Mouse (Mus musculus): ENCODE measurements around the gene Dcun1d2. TPM values are rescaled to one million over a fixed set of nuclear protein-coding genes. Genes with fewer than 3 reads are reported as not detected.
A peak's percentile ranks its signal among the peaks of the same experiment; 100 is the strongest.

The Dcun1d2 gene
- polyA plus RNA-seq, 1 experiment from 2014 or later, result 33.4 TPM

DNA sequence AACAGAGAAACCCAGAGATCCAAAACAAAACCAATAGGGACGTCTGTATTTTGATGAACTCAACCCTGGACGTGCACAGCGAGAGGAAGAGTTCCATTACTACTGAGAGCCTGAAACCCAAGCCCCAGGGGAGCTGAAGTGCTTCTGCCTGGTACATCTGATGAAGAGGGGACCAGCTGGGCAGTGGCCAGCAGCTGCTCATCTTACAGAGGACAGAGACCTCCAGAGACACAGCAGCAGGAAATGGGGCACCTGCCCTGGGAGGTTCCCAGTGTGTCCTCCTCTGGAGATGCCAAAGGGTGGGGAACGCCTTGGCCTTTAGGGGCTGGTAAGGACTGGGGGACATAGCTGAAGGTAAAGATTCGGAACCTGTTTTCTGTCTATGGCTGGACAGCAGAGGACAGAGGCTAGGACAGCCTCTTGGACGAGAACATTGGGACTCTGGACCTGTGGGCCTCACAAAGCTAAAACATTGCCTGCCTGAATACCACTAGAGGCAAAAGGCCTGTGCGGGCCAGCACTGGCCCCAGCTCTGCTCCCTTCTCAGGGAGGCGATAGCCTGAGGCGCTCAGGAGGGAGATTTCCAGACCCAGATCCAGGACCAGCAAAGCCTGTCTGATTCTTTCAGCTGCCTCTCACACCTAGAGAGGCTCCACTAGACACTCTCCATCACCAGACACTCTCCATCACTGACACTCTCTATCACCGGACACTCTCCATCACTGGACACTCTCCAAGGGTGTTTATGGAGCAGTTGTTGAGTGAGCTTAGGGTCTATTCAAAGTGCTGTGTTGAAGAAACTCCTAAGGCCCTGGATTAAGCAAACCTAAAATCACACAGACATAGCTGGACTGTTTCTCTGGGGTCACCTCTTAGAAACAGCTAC, 44.7 kb downstream of the Dcun1d2 start:
- no peak for DNase-seq (ENCODE audit: low spot score)
- no peak for ATAC-seq
- 82% methylated on average over 10 of the region's 10 CpGs for WGBS

DNA sequence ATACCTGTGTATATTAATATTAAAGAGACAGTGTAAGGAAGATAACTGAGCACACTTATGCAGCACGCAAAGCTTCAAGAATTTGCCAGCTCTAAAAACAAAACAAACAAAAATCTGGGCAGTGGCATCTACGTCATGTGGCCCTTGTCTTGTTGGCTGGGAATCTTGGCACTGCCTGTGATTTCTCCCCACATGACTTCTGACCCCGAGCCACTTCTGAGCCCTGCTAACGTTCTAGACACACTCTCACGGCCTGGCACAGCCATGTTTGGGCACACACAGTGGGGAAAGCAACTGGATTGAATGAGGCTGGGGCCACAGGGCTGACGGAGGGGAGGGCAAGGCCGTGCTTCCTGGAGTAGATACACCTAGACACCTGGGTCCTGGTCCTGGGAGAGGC, 47.2 kb downstream of the Dcun1d2 start:
- Histone ChIP-seq H3K27ac (ENCODE audit: low read depth, low read length) (no peak overlapping the region), H3K36me3 (ENCODE audit: control insufficient read depth, insufficient read depth, low read length) (no peaks in the 10 kb centered on the region), H3K4me1 (ENCODE audit: control insufficient read depth, insufficient read depth, low read length) (no peaks in the 10 kb centered on the region), H3K9ac (ENCODE audit: low read length) (no peak overlapping the region), H3K4me2 (ENCODE audit: low read length) (no peak overlapping the region), H3K27me3 (replicated peaks; ENCODE audit: control insufficient read depth, insufficient read depth, low read length) (no peaks in the 10 kb centered on the region), H3K4me3 (ENCODE audit: low read depth, low read length) (no peak overlapping the region), H3K9me3 (replicated peaks; ENCODE audit: control insufficient read depth, low read length) (no peaks in the 10 kb centered on the region)
- WGBS, result 86% methylated on average over 7 of the region's 7 CpGs
- DNase-seq (ENCODE audit: low spot score), result no peak
- no peak for ATAC-seq

More for the DNA sequence above, 44.7 kb downstream of the Dcun1d2 start:
- no peak overlapping the region for H3K9ac ChIP-seq (ENCODE audit: low read length)
- H3K27me3 ChIP-seq (replicated peaks; ENCODE audit: control insufficient read depth, insufficient read depth, low read length), result no peaks in the 10 kb centered on the region
- no peak overlapping the region for H3K4me2 ChIP-seq (ENCODE audit: low read length)
- H3K36me3 ChIP-seq (ENCODE audit: control insufficient read depth, insufficient read depth, low read length), result no peaks in the 10 kb centered on the region
- no peak overlapping the region for H3K27ac ChIP-seq (ENCODE audit: low read depth, low read length)
- no peak overlapping the region for H3K4me3 ChIP-seq (ENCODE audit: low read depth, low read length)
- H3K4me1 ChIP-seq (ENCODE audit: control insufficient read depth, insufficient read depth, low read length), result no peaks in the 10 kb centered on the region
- no peaks in the 10 kb centered on the region for H3K9me3 ChIP-seq (replicated peaks; ENCODE audit: control insufficient read depth, low read length)

DNA sequence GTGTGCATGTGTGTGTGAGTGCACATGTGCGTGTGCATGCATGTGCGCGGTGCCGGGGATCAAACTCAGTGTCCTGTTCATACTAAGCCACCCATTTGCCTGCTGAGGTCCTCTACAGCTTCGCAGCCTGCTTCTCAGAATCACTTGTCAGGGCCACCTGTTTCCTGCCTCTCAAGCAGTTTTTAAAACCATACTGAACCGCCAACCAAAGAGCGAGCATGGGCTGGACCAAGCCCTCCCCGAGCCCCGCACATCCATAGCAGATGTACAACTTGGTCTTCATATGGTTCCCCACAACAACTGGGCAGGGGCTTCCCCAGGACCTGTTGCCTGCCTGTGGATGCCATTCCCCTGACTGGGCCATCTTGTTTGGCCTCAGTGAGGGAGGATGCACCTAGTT, 47.9 kb downstream of the Dcun1d2 start:
- Histone ChIP-seq H3K9me3 (replicated peaks; ENCODE audit: control insufficient read depth, low read length) (no peaks in the 10 kb centered on the region), H3K4me1 (ENCODE audit: control insufficient read depth, insufficient read depth, low read length) (no peaks in the 10 kb centered on the region), H3K9ac (ENCODE audit: low read length) (no peak overlapping the region), H3K27me3 (replicated peaks; ENCODE audit: control insufficient read depth, insufficient read depth, low read length) (no peaks in the 10 kb centered on the region), H3K4me3 (ENCODE audit: low read depth, low read length) (no peak overlapping the region), H3K4me2 (ENCODE audit: low read length) (no peak overlapping the region), H3K36me3 (ENCODE audit: control insufficient read depth, insufficient read depth, low read length) (no peaks in the 10 kb centered on the region), H3K27ac (ENCODE audit: low read depth, low read length) (no peak overlapping the region)
- DNase-seq (ENCODE audit: low spot score), result no peak
- no peak for ATAC-seq
- 95% methylated on average over 9 of the region's 9 CpGs for WGBS

DNA sequence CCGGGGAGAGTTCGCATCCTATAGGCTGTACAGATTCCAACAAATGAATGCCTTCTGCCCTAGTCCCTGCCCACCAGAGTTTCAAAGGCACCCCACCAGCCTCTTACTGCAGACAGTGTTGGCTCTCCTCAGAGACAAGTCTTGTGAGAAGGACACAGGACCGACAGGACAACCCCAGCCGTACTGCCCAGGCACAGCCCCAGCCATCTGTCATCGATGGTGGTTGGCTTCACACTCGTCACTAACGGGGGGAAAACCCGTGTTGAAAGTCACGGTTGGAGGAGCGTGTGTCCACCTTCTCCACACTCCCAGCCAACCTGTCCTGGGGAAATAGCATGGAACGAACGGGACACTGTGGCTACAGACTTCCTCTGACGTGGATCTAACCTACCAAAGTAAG, 53.1 kb downstream of the Dcun1d2 start:
- Histone ChIP-seq H3K4me3 (ENCODE audit: low read depth, low read length) (no peak overlapping the region), H3K27me3 (replicated peaks; ENCODE audit: control insufficient read depth, insufficient read depth, low read length) (no peaks in the 10 kb centered on the region), H3K27ac (ENCODE audit: low read depth, low read length) (no peak overlapping the region), H3K36me3 (ENCODE audit: control insufficient read depth, insufficient read depth, low read length) (no peaks in the 10 kb centered on the region), H3K9me3 (replicated peaks; ENCODE audit: control insufficient read depth, low read length) (no peaks in the 10 kb centered on the region), H3K4me1 (ENCODE audit: control insufficient read depth, insufficient read depth, low read length) (no peaks in the 10 kb centered on the region), H3K4me2 (ENCODE audit: low read length) (no peak overlapping the region), H3K9ac (ENCODE audit: low read length) (no peak overlapping the region)
- DNase-seq (ENCODE audit: low spot score) (no peak), ATAC-seq (no peak)
- 92% methylated on average over 13 of the region's 13 CpGs for WGBS

DNA sequence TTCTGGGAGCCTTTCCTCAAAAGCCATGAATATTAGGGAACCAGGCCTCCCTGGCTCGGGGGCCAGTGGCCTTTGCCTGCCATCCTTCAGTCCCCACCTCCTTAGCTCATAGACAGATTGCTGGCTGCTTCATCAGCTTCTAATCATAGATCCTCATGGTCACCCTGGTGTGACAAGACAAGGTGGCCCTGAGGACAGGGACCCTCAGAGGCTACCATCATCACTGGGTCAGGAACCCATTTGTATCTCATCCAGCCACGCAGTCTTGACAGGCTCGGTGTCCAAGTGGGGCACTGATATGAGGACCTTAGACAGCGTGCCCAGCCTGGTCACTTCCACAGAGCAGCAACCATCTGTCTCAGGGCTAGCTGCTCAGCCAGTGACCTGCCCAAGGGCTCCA, 57.5 kb downstream of the Dcun1d2 start:
- H3K36me3 ChIP-seq (ENCODE audit: control insufficient read depth, insufficient read depth, low read length), result no peaks in the 10 kb centered on the region
- no peak overlapping the region for H3K27ac ChIP-seq (ENCODE audit: low read depth, low read length)
- no peak for ATAC-seq
- H3K9me3 ChIP-seq (replicated peaks; ENCODE audit: control insufficient read depth, low read length), result no peaks in the 10 kb centered on the region
- no peak overlapping the region for H3K4me3 ChIP-seq (ENCODE audit: low read depth, low read length)
- WGBS, result 86% methylated on average over 4 of the region's 4 CpGs
- H3K4me2 ChIP-seq (ENCODE audit: low read length), result no peak overlapping the region
- no peaks in the 10 kb centered on the region for H3K27me3 ChIP-seq (replicated peaks; ENCODE audit: control insufficient read depth, insufficient read depth, low read length)
- no peak for DNase-seq (ENCODE audit: low spot score)
- no peaks in the 10 kb centered on the region for H3K4me1 ChIP-seq (ENCODE audit: control insufficient read depth, insufficient read depth, low read length)
- no peak overlapping the region for H3K9ac ChIP-seq (ENCODE audit: low read length)

DNA sequence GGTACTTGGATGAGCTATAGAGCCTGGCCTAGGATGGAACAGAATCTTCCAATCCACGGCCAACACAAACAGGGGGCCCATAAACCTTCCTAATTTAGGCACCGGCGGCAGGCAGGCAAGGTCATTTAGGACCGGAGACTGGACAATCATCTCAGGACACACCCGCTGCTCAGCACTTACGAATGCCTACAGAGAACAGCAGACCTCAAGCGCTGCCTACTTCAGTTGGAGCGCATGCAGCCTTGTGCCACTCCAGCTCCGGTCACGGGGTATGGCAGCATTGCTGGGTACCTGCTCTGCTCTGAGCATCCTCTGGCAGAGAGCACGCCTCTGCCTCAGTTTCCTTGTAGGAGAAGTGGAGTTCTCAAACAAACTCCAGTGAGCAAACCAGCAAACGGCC, 58.1 kb downstream of the Dcun1d2 start:
- 88% methylated on average over 12 of the region's 12 CpGs for WGBS
- no peak overlapping the region for H3K4me3 ChIP-seq (ENCODE audit: low read depth, low read length)
- no peaks in the 10 kb centered on the region for H3K36me3 ChIP-seq (ENCODE audit: control insufficient read depth, insufficient read depth, low read length)
- no peaks in the 10 kb centered on the region for H3K9me3 ChIP-seq (replicated peaks; ENCODE audit: control insufficient read depth, low read length)
- H3K27me3 ChIP-seq (replicated peaks; ENCODE audit: control insufficient read depth, insufficient read depth, low read length), result no peaks in the 10 kb centered on the region
- no peak overlapping the region for H3K27ac ChIP-seq (ENCODE audit: low read depth, low read length)
- DNase-seq (ENCODE audit: low spot score) (no peak), ATAC-seq (no peak)
- H3K4me1 ChIP-seq (ENCODE audit: control insufficient read depth, insufficient read depth, low read length), result no peaks in the 10 kb centered on the region
- H3K9ac ChIP-seq (ENCODE audit: low read length), result no peak overlapping the region
- no peak overlapping the region for H3K4me2 ChIP-seq (ENCODE audit: low read length)

DNA sequence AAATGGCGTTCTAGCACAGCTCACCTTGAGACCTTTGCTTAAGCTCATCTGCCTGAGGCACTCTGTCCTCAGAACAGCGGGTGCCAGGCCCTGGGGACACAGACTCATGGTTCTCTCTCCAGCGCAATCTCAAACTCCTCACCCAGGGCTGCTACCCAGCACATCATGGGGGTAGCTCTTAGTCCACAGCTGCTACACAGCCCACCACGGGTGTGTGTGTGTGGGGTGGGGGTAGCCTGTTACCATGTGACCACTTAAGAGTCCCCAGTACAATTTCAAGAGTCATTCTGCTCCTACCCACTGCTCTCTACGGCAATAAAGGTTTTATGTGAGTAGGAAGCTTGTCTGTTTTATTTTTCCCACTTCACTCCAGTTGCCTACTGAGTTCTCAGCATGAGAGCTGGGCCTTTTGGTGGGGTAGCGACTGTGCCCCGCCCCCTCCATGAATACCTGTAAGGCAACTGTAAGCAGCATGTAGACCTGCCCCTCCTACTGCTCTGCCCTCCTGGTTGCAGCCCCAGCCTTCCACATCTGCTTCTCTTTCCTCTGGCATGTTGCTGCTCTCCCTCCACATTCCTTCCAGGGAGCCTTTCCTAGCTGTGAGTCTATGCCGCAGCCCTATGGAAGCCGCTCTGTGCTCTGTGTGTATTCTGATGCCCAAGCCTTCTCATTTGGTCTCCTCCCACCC, 58.9 kb downstream of the Dcun1d2 start:
- ATAC-seq, result no peak
- Histone ChIP-seq H3K27me3 (replicated peaks; ENCODE audit: control insufficient read depth, insufficient read depth, low read length) (no peaks in the 10 kb centered on the region), H3K4me1 (ENCODE audit: control insufficient read depth, insufficient read depth, low read length) (no peaks in the 10 kb centered on the region), H3K4me3 (ENCODE audit: low read depth, low read length) (no peak overlapping the region), H3K36me3 (ENCODE audit: control insufficient read depth, insufficient read depth, low read length) (no peaks in the 10 kb centered on the region), H3K9ac (ENCODE audit: low read length) (no peak overlapping the region), H3K27ac (ENCODE audit: low read depth, low read length) (no peak overlapping the region), H3K4me2 (ENCODE audit: low read length) (no peak overlapping the region), H3K9me3 (replicated peaks; ENCODE audit: control insufficient read depth, low read length) (no peaks in the 10 kb centered on the region)
- no peak for DNase-seq (ENCODE audit: low spot score)
- WGBS, result 60% methylated on average over 9 of the region's 9 CpGs

DNA sequence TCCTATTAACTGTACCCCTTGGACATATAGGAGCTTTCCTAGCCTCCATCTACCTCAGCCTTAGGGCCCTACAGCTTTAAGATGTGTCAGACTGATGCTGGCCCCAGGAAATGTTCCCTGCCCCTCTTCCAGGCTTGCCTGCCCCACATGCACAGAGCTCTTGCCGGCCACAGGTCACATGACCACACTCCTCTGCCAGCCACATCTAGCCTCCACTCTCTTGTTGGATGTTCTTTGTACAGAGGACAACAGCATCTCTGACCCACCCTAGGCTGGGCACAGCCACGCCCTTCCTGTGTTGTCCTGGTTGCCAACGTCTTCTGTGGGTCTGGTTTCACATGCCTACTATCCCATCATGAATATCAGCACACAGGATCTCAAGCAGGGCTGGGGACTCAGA, 60.7 kb downstream of the Dcun1d2 start:
- 74% methylated on average over 3 of the region's 3 CpGs for WGBS
- Histone ChIP-seq H3K4me3 (ENCODE audit: low read depth, low read length) (no peak overlapping the region), H3K27me3 (replicated peaks; ENCODE audit: control insufficient read depth, insufficient read depth, low read length) (no peaks in the 10 kb centered on the region), H3K4me2 (ENCODE audit: low read length) (no peak overlapping the region), H3K9ac (ENCODE audit: low read length) (no peak overlapping the region), H3K27ac (ENCODE audit: low read depth, low read length) (no peak overlapping the region), H3K4me1 (ENCODE audit: control insufficient read depth, insufficient read depth, low read length) (no peaks in the 10 kb centered on the region), H3K36me3 (ENCODE audit: control insufficient read depth, insufficient read depth, low read length) (no peaks in the 10 kb centered on the region), H3K9me3 (replicated peaks; ENCODE audit: control insufficient read depth, low read length) (no peaks in the 10 kb centered on the region)
- ATAC-seq (no peak), DNase-seq (ENCODE audit: low spot score) (no peak)

DNA sequence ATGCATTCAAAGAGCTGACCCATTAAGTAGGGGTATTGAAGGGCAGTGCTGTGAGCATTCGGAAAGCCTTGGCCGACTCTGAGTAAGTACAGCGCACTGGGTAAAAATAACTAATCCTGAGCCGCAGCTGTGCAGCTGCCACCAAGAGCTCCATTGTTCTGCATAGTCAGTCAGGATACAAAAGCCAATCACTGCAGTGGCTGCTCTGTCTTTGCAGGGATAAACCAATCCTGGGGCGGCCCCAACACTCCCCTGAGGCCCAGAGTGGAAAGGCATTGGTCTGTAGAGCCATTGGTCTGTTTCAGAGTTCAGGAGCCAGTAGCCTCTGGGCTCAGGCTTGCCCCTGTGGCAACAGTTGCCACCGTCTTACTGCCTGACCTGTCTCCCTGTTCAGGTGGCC, 61.6 kb downstream of the Dcun1d2 start:
- ATAC-seq (peak; percentile 71), DNase-seq (ENCODE audit: low spot score) (peak; percentile 38)
- no peak overlapping the region for H3K9ac ChIP-seq (ENCODE audit: low read length)
- H3K27me3 ChIP-seq (replicated peaks; ENCODE audit: control insufficient read depth, insufficient read depth, low read length), result no peaks in the 10 kb centered on the region
- H3K9me3 ChIP-seq (replicated peaks; ENCODE audit: control insufficient read depth, low read length), result no peaks in the 10 kb centered on the region
- no peak overlapping the region for H3K4me2 ChIP-seq (ENCODE audit: low read length)
- H3K27ac ChIP-seq (ENCODE audit: low read depth, low read length), result no peak overlapping the region
- no peaks in the 10 kb centered on the region for H3K36me3 ChIP-seq (ENCODE audit: control insufficient read depth, insufficient read depth, low read length)
- WGBS, result 7% methylated on average over 6 of the region's 6 CpGs
- no peak overlapping the region for H3K4me3 ChIP-seq (ENCODE audit: low read depth, low read length)
- H3K4me1 ChIP-seq (ENCODE audit: control insufficient read depth, insufficient read depth, low read length), result no peaks in the 10 kb centered on the region

Measured in forebrain, embryonic 14.5 days (tissue).